Mouse (Mus musculus) stomach, postnatal 0 days (tissue): ENCODE measurements around the gene Bach2. TPM values are rescaled to one million over a fixed set of nuclear protein-coding genes. Genes with fewer than 3 reads are reported as not detected.

ENCODE experiments used
- ATAC-seq: fragments of 200-750 bp; cut with Nextera tagmentation; 2 replicates; pipeline ENCODE4 v1.8.0; 2017; ENCODE audit not compliant: low FRiP score, low TSS enrichment
- DNase-seq: peaks from one replicate; pipeline ENCODE4 v3.0.0-alpha.2; 2016; ENCODE audit warnings: low spot score
- H3K27ac ChIP-seq: fragments of 300-500 bp; sonication (generic); replicated peaks from 2 replicates; pipeline ENCODE4 v1.5.1; 2014; ENCODE audit warnings: mild to moderate bottlenecking, control low read depth
- H3K27me3 ChIP-seq: fragments of 300-500 bp; sonication (generic); 2 replicates; pipeline ENCODE4 v1.6.1; 2014; ENCODE audit warnings: low read length; ENCODE audit not compliant: control insufficient read depth, insufficient read depth
- H3K36me3 ChIP-seq: fragments of 300-500 bp; sonication (generic); 2 replicates; pipeline ENCODE4 v1.6.1; 2014; ENCODE audit warnings: low read length, mixed read lengths; ENCODE audit not compliant: control insufficient read depth, insufficient read depth
- H3K4me1 ChIP-seq: fragments of 300-500 bp; sonication (generic); replicated peaks from 2 replicates; pipeline ENCODE4 v1.6.1; 2014; ENCODE audit warnings: antibody characterized with exemption; ENCODE audit not compliant: control insufficient read depth, insufficient read depth
- H3K4me2 ChIP-seq: fragments of 300-500 bp; sonication (generic); replicated peaks from 2 replicates; pipeline ENCODE4 v1.6.1; 2014; ENCODE audit warnings: low read depth, mild to moderate bottlenecking, control low read depth, moderate library complexity
- H3K4me3 ChIP-seq: fragments of 300-500 bp; sonication (generic); 2 replicates; pipeline ENCODE4 v1.5.1; 2014; ENCODE audit warnings: low read depth, low read length, control low read depth
- H3K9ac ChIP-seq: fragments of 300-500 bp; sonication (generic); 2 replicates; pipeline ENCODE4 v1.6.1; 2014; ENCODE audit warnings: mild to moderate bottlenecking, low read length, control low read depth, mixed read lengths
- H3K9me3 ChIP-seq: fragments of 300-500 bp; sonication (generic); 2 replicates; pipeline ENCODE4 v1.6.1; 2016; ENCODE audit warnings: low read length; ENCODE audit not compliant: control insufficient read depth
- CTCF ChIP-seq: IDR thresholded peaks from 2 replicates; pipeline ENCODE4 v1.5.1; 2016; ENCODE audit warnings: antibody characterized with exemption, low read depth, mild to moderate bottlenecking, moderate library complexity
- EP300 ChIP-seq: optimal IDR thresholded peaks from 2 replicates; pipeline ENCODE3; 2016; ENCODE audit warnings: antibody characterized with exemption
- WGBS: fragments of 180-500 bp; shearing (Covaris S2); extraction: QIAGEN DNeasy Blood & Tissue Kit; methylation state at CpG from one replicate; pipeline ENCODE4 v1.1.7; 2014; 5-methylcytosine and 5-hydroxymethylcytosine counted together
- polyA plus RNA-seq: library from polyadenylated mRNA; unstranded; fragments of >200 nt; fragmentation: Nextera tagmentation; extraction: Ambion mirVana; gene quantifications from 2 replicates; pipeline ENCODE4 v1.2.1, GENCODE M21; 2015

The Bach2 gene
- polyA plus RNA-seq, 1 experiment from 2014 or later, result 1.9 TPM

- Histone ChIP-seq H3K27ac (no peak overlapping the region), H3K9me3 (no peaks in the 10 kb centered on the region), H3K27me3 (no peaks in the 10 kb centered on the region), H3K36me3 (no peaks in the 10 kb centered on the region), H3K4me2 (no peak overlapping the region), H3K9ac (no peak overlapping the region), H3K4me1 (no peaks in the 10 kb centered on the region), H3K4me3 (no peak overlapping the region)
- TF ChIP-seq CTCF, result no peak
- DNase-seq (no peak), ATAC-seq (no peak)
- 53% methylated on average over 7 of the region's 7 CpGs for WGBS
These were observed 192.4 kb downstream of the Bach2 start for GRCm38 (mm10) chr4:32430981-32431380.

- ATAC-seq, result no peak
- Histone ChIP-seq H3K36me3 (no peaks in the 10 kb centered on the region), H3K27me3 (no peaks in the 10 kb centered on the region), H3K4me2 (no peak overlapping the region), H3K9ac (no peak overlapping the region), H3K4me3 (no peak overlapping the region), H3K27ac (no peak overlapping the region), H3K9me3 (no peaks in the 10 kb centered on the region), H3K4me1 (no peaks in the 10 kb centered on the region)
- TF ChIP-seq CTCF (no peak), EP300 (no peak)
- 39% methylated on average over 10 of the region's 10 CpGs for WGBS
- DNase-seq, result no peak
These were observed 193.7 kb downstream of the Bach2 start for GRCm38 (mm10) chr4:32432271-32432781.

GRCm38 (mm10) chr4:32432945-32433344 is 194.3 kb downstream of the Bach2 start:
- WGBS, result 63% methylated on average over 6 of the region's 6 CpGs
- no peak for ATAC-seq
- no peaks in the 10 kb centered on the region for H3K27me3 ChIP-seq
- no peak overlapping the region for H3K9ac ChIP-seq
- H3K4me2 ChIP-seq, result no peak overlapping the region
- no peak overlapping the region for H3K4me3 ChIP-seq
- DNase-seq, result no peak
- no peak overlapping the region for H3K27ac ChIP-seq
- no peaks in the 10 kb centered on the region for H3K9me3 ChIP-seq
- no peaks in the 10 kb centered on the region for H3K36me3 ChIP-seq
- no peaks in the 10 kb centered on the region for H3K4me1 ChIP-seq
- no peak for TF ChIP-seq EP300
- no peak for TF ChIP-seq CTCF

- 70% methylated on average over 1 of the region's 1 CpGs for WGBS
- no peaks in the 10 kb centered on the region for H3K9me3 ChIP-seq
- DNase-seq (no peak), ATAC-seq (no peak)
- no peak overlapping the region for H3K9ac ChIP-seq
- H3K4me3 ChIP-seq, result no peak overlapping the region
- no peak overlapping the region for H3K27ac ChIP-seq
- H3K4me1 ChIP-seq, result no peaks in the 10 kb centered on the region
- no peaks in the 10 kb centered on the region for H3K27me3 ChIP-seq
- TF ChIP-seq EP300 (no peak), CTCF (no peak)
- no peaks in the 10 kb centered on the region for H3K36me3 ChIP-seq
- no peak overlapping the region for H3K4me2 ChIP-seq
These were observed 196.0 kb downstream of the Bach2 start for GRCm38 (mm10) chr4:32434612-32435011.

GRCm38 (mm10) chr4:32439974-32440739 is 201.6 kb downstream of the Bach2 start:
- Histone ChIP-seq H3K4me2 (no peak overlapping the region), H3K9ac (no peak overlapping the region), H3K4me1 (no peaks in the 10 kb centered on the region), H3K9me3 (no peaks in the 10 kb centered on the region), H3K27ac (no peak overlapping the region), H3K27me3 (no peaks in the 10 kb centered on the region), H3K36me3 (no peaks in the 10 kb centered on the region), H3K4me3 (no peak overlapping the region)
- no peak for ATAC-seq
- no peak for TF ChIP-seq CTCF
- WGBS, result 83% methylated on average over 11 of the region's 11 CpGs
- DNase-seq, result no peak

- H3K4me2 ChIP-seq, result no peak overlapping the region
- TF ChIP-seq CTCF (no peak), EP300 (no peak)
- no peaks in the 10 kb centered on the region for H3K36me3 ChIP-seq
- H3K9ac ChIP-seq, result no peak overlapping the region
- H3K4me3 ChIP-seq, result no peak overlapping the region
- H3K27ac ChIP-seq, result no peak overlapping the region
- 81% methylated on average over 6 of the region's 6 CpGs for WGBS
- no peak for ATAC-seq
- H3K27me3 ChIP-seq, result no peaks in the 10 kb centered on the region
- DNase-seq, result no peak
- no peaks in the 10 kb centered on the region for H3K4me1 ChIP-seq
- no peaks in the 10 kb centered on the region for H3K9me3 ChIP-seq
These were observed 202.1 kb downstream of the Bach2 start for GRCm38 (mm10) chr4:32440740-32441072.
